Mouse (Mus musculus): ENCODE measurements around the gene Tmem126a.

Tmem126a gene

DNA sequence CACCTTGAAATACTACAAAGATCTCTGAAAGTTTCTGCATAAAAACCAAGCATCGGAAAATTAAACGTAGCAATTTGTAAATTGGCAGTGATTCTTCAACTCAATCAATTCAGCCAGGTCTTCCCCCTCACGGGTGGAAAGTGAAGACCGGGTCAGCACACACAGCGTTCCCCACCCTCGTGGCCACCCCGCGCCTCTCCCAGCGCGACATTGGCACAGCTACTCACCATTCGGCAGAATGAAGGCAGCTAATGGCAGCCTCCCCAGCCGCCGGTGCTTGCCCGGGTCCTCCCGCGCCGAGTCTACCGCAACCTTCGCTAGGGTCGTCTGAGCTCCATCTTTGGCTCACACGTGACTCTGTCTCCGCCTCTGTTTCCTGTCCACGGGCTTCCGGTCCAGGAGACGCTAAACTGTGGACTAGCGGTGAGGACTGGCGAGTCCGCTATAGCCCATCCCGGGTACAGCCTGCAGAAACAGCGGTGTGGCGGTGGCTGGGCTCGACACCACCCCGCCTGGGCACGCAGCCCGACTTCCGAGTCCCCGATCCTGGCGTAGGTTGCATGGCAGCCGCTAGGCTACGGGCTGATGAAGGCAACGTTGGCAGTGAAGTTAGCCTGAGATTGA lies at the start of gene Tmem126a:
Tmem126a (minus strand) TSS at position 385 of the 624 bp plus-strand sequence.
- DNase-seq (ENCODE audit: low read depth): peak; percentile 75

DNA sequence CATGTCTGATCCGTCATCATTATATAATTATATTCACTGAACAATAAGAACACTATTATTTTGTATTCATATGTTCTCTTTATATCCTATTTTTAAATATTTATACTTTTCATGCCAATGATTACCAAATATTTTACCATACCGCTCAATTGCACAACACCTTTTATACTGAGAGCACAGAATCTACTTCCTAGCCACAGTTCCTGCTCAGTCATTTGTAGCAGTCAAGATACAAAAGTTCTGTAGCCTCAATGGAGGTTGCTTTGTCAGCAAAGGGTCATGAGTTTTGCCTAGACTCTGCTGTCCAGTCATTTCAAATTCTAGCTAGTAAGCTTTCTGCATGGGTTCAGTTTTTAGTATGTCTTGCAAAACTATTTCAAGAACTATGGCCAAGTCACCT lies 25.6 kb upstream of the Tmem126a start:
- no peak for DNase-seq (ENCODE audit: low read depth)

GRCm38 (mm10) chr7:90476313-90477245 lies 19.6 kb upstream of the Tmem126a start, which contains the start of gene Dlg2:
TSS of gene Dlg2 (plus strand) at chr7:90476672.
- DNase-seq (ENCODE audit: low read depth): no peak

DNA sequence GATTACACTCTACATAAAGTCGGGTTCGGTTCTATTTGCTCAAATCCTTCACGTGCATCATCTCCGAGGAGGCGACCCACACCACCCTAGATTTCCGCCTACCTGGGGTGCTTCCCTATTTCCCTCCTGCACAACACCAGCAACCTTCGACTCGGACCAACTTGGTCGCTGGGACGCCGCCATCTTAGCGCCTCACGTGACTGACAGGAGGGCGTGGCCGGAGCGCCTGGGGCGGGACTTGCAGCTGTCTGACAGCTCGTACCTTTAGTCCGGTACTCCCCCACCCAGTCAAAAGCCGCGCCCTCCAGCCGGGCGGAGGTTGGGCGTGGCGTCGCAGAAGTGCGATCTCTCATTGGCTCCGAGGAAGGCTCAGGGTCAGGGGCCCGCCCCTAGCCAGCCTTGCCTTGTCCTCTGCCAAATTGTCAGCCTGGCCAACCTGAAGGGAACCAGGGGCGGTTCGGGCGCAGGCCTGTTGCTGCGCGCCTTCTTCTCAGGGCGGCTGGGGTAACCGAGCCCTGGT lies 18.8 kb upstream of the Tmem126a start, which contains the start of gene Tmem126b:
Tmem126b (minus strand) TSS at position 209 of the 520 bp plus-strand sequence.
- peak; percentile 98 for DNase-seq (ENCODE audit: low read depth)

GRCm38 (mm10) chr7:90473511-90473910 lies 16.5 kb upstream of the Tmem126a start:
- no peak for DNase-seq (ENCODE audit: low read depth)

DNA sequence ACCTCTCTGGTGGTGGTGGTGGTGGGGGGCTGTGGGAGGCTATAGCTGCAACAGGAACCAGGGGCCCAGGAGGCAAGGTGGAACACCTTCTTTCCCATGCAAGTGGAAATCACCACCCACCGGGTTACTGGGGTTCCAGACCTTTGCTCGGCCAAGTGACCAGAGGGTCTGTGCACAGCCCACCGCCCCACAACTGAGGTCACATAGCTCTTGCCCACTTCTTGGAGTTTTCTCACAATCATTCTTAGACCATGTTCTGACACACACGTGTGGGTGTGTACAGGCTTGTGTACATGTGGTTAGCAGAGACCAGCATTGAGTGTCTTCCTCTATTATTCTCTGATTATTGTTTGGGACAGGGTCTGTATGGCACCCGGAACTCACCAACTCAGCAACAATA lies 4.4 kb upstream of the Tmem126a start:
- no peak for DNase-seq (ENCODE audit: low read depth)

DNA sequence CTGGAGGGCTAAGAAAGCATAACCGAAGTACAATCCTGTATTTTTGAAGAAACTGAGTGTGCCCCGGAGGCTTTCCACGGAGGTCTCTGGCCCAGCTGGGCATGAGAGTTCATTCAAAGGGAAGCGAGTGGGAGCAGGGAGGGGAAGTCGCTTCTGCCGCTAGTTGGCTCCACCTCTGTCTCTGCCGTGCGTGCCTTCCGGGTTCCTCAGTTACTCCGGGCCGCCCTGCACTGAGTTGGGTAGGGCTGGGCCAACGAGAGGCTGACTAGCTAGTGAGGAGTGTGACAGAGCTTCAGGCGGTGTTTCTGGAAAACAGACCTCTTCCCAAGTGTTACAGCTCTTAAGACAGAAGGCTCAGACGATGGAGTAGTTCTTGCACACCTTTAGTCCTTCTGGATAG lies 3.9 kb upstream of the Tmem126a start:
- no peak for DNase-seq (ENCODE audit: low read depth)

DNA sequence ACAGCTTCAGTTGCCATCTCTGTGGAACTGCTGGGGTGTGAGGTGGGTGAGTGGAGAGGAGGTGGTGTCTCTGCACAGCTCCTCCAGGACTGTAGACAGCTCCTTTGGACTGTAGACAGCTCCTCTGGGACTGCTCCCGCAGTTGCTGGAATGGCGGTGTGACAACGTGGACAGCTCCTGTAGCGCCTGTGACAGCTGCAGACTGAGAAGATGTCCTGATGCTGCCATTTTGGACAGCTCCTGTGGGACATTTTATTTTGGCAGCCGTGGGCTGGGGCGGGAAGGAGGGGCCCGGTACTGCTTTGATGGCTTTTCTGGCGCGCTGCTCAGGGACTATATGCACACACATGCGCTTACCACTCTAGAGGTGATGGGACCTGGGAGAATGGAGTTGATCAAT lies 3.3 kb upstream of the Tmem126a start:
- DNase-seq (ENCODE audit: low read depth): no peak

DNA sequence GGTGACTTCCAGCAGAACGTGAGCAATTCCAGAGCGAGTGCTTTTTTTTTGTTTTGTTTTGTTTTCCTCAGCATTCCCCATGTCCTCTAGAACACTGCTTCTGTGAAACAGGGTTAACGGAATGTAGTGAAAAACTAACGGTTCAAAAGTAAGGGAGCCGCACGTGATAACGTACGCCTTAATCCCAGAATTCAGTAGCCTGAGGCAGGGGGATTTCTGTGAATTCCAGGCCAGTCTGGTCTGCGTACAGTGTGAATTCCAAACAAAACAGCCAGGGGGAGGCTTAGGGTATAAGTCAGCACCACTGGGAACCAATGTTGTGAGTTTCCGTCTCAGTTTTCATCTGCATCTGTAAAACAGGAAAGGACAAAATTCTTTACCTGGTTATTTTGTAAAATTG lies 488 bp upstream of the Tmem126a start:
- DNase-seq (ENCODE audit: low read depth): no peak

- DNase-seq (ENCODE audit: low read depth): no peak
These were observed 732 bp downstream of the Tmem126a start for GRCm38 (mm10) chr7:90456149-90456844.

GRCm38 (mm10) chr7:90444206-90444605 lies 12.8 kb downstream of the Tmem126a start:
- no peak for DNase-seq (ENCODE audit: low read depth)

- no peak for DNase-seq (ENCODE audit: low read depth)
These were observed 13.6 kb downstream of the Tmem126a start for GRCm38 (mm10) chr7:90443101-90444091.

DNA sequence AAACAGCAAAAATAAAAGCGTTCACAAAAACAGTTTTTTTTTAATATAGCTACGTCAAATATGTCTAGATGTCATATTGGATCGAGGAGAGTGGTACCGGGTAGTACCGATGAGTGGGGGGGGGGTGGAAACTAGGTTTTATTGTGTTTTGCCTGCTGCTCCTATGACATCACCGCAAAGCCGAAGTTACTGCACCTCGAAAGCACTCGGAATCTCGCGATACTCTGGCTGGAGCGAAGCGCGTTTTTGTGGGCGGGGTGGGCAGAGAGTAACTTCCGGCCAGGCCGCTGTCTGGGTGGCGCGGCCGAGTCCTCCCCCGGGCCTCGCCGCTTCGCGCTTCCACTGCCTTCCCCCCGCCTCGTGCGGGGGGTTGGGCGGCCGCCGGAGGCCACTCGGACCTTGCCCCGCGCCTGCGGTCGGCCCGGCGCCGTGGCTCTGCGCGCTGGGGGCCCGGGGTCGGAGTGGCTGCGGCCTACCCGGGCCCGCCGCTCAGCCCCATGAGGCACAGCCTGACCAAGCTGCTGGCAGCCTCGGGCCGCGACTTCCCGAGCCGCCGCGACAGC lies 14.4 kb downstream of the Tmem126a start, which contains the start of gene Crebzf:
Crebzf (plus strand) TSS at position 212 of the 563 bp plus-strand sequence.
- peak; percentile 96 for DNase-seq (ENCODE audit: low read depth)

DNA sequence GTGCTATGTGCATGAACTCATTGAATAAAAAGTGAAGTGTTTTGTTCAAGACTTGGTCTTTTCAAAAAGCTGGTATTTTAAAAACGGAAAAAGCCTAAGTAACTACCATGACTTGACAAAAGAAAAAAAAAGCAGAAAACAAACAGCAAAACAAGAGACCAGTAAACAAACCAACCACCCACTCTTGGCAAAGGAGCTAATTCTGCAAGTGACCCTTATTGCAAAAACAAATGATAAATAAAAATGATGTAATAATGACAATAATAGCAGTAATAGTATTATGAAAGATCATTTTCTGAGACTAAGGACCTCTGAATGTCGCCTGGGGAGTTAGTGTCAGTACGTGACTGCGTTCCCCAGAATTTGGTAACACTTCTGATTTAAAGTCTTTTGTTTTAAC lies 15.0 kb downstream of the Tmem126a start:
- no peak for DNase-seq (ENCODE audit: low read depth)

GRCm38 (mm10) chr7:90440044-90440443 lies 17.0 kb downstream of the Tmem126a start:
- DNase-seq (ENCODE audit: low read depth): no peak

DNA sequence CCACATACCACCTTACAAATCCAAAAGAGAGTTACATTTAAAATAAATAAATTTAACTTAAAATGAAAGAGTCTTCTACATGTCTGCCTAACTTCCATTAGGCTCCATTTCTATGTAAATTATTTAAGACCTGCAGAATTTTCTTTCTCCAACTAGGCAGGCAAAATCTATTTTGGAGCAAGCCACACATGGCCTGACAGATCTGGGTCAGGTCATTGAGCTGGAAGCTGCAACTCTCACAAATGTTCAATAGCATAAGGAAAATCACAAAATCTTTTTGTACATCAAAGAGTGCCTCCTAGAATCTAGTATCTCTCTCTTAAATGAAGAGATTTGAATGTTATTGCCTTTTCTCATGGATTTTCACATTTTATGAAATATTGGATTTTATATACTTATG lies 24.8 kb downstream of the Tmem126a start:
- DNase-seq (ENCODE audit: low read depth): no peak

GRCm38 (mm10) chr7:90427006-90427405 lies 30.0 kb downstream of the Tmem126a start:
- DNase-seq (ENCODE audit: low read depth): no peak

- peak; percentile 40 for DNase-seq (ENCODE audit: low read depth)
These were observed 30.7 kb downstream of the Tmem126a start, which contains the start of gene Ccdc89 for GRCm38 (mm10) chr7:90426020-90427001. TSS of gene Ccdc89 (plus strand) at chr7:90426577.

- peak; percentile 48 for DNase-seq (ENCODE audit: low read depth)
These were observed 47.1 kb downstream of the Tmem126a start for GRCm38 (mm10) chr7:90409934-90410333.

Data from c-Kit-positive CD71-positive TER-119-negative erythroid progenitor cells, embryonic 14.5 days (primary cell).